Mouse (Mus musculus) heart, embryonic 14.5 days (tissue): Measurements from ENCODE around the gene Tedc2. TPM values are rescaled to one million over a fixed set of nuclear protein-coding genes. Genes with fewer than 3 reads are reported as not detected.
A peak's percentile ranks its signal among the peaks of the same experiment; 100 is the strongest.

Experiments used
- ATAC-seq: fragments of 200-750 bp; cut with Nextera tagmentation; 2 replicates; pipeline ENCODE4 v1.8.0; 2017; ENCODE audit warnings: low read depth, moderate TSS enrichment; ENCODE audit not compliant: insufficient number of reproducible peaks, insufficient read depth, low FRiP score
- H3K27ac ChIP-seq, 2 experiments: fragments of 200-500 bp in 1 of 2; fragments of 300-500 bp in 1 of 2; sonication (generic) in 1 of 2; replicated peaks in 1 of 2; 2 replicates each; pipeline ENCODE4 v1.5.1; 2012 to 2014; ENCODE audit warnings: low read depth in 2 of 2, low read length in 2 of 2, control low read depth in 1 of 2, mild to moderate bottlenecking in 1 of 2, mixed read lengths in 1 of 2; ENCODE audit not compliant: control insufficient read depth in 1 of 2, insufficient read depth in 1 of 2
- H3K27me3 ChIP-seq: fragments of 300-500 bp; sonication (generic); 2 replicates; pipeline ENCODE4 v1.6.1; 2014; ENCODE audit warnings: mild to moderate bottlenecking, low read length, control low read depth; ENCODE audit not compliant: control insufficient read depth, insufficient read depth
- H3K36me3 ChIP-seq: fragments of 300-500 bp; sonication (generic); 2 replicates; pipeline ENCODE4 v1.6.1; 2014; ENCODE audit warnings: mild to moderate bottlenecking, control low read depth, low read length, mixed read lengths; ENCODE audit not compliant: control insufficient read depth, insufficient read depth
- H3K4me1 ChIP-seq, 2 experiments: fragments of 200-500 bp in 1 of 2; fragments of 300-500 bp in 1 of 2; sonication (generic) in 1 of 2; 2 replicates each; pipeline ENCODE4 v1.6.1; 2012 to 2014; ENCODE audit warnings: low read length in 2 of 2, control low read depth in 1 of 2, mixed read lengths in 1 of 2; ENCODE audit not compliant: control insufficient read depth in 2 of 2, insufficient read depth in 2 of 2
- H3K4me2 ChIP-seq: fragments of 300-500 bp; sonication (generic); 2 replicates; pipeline ENCODE4 v1.6.1; 2014; ENCODE audit warnings: mild to moderate bottlenecking, low read length
- H3K4me3 ChIP-seq, 2 experiments: fragments of 200-500 bp in 1 of 2; fragments of 300-500 bp in 1 of 2; sonication (generic) in 1 of 2; 2 replicates each; pipeline ENCODE4 v1.5.1; 2012 to 2014; ENCODE audit warnings: low read length in 2 of 2, mild to moderate bottlenecking in 2 of 2, control low read depth in 1 of 2, low read depth in 1 of 2, moderate library complexity in 1 of 2; ENCODE audit not compliant: control insufficient read depth in 1 of 2, insufficient read depth in 1 of 2
- H3K9ac ChIP-seq: fragments of 300-500 bp; sonication (generic); 2 replicates; pipeline ENCODE4 v1.6.1; 2014; ENCODE audit warnings: mild to moderate bottlenecking, low read length
- H3K9me3 ChIP-seq: fragments of 300-500 bp; sonication (generic); 2 replicates; pipeline ENCODE4 v1.6.1; 2016; ENCODE audit warnings: low read length, control low read depth; ENCODE audit not compliant: control insufficient read depth
- WGBS: fragments of 180-500 bp; shearing (Covaris S2); extraction: QIAGEN DNeasy Blood & Tissue Kit; methylation state at CpG from one replicate; pipeline ENCODE4 v1.1.7; 2014; 5-methylcytosine and 5-hydroxymethylcytosine counted together
- polyA plus RNA-seq: library from polyadenylated mRNA; unstranded; fragments of >200 nt; fragmentation: Nextera tagmentation; extraction: Ambion mirVana; gene quantifications from 2 replicates; pipeline ENCODE4 v1.2.1, GENCODE M21; 2014

The Tedc2 gene
- polyA plus RNA-seq, 1 experiment from 2014 or later: 5.4 TPM

DNA sequence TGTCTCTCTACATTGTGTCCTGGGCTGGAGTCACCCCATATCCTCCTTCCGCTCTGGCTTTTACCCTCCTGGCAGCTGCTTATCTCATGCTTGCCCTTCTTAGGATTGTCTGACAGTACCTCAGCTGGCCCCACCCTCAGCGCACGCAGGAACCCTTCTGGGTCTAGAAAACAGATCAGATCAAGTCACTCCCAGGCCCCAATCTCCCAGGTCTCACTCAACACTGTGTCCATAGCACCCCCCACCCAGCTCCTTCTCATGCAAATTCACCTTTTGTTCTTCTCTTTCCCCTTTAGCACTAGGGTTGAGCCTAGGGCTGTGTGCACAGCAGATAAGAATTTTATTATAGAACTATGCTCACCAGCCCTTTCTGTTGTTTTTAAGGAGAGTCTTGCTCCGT lies 17.6 kb downstream of the Tedc2 start:
- no peak for ATAC-seq

GRCm38 (mm10) chr17:24201092-24201491 lies 19.6 kb downstream of the Tedc2 start:
- no peak overlapping the region for H3K27ac ChIP-seq
- WGBS: 69% methylated on average over 4 of the region's 4 CpGs
- peaks cover 3% of the 10 kb centered on the region for H3K27me3 ChIP-seq
- no peaks in the 10 kb centered on the region for H3K9me3 ChIP-seq
- H3K4me1 ChIP-seq: peaks cover 38 to 57% of the 10 kb centered on the region in 2 experiments
- H3K4me2 ChIP-seq: no peak overlapping the region
- H3K36me3 ChIP-seq: no peaks in the 10 kb centered on the region
- H3K9ac ChIP-seq: no peak overlapping the region
- ATAC-seq: no peak
- no peak overlapping the region for H3K4me3 ChIP-seq

More for the DNA sequence above, 17.6 kb downstream of the Tedc2 start:
- Histone ChIP-seq H3K27me3 (peaks cover 20% of the 10 kb centered on the region), H3K27ac (no peak overlapping the region), H3K4me3 (no peak overlapping the region), H3K4me1 (peaks cover 31 to 60% of the 10 kb centered on the region in 2 experiments), H3K4me2 (peak overlapping the region; percentile 97), H3K9me3 (no peaks in the 10 kb centered on the region), H3K36me3 (no peaks in the 10 kb centered on the region), H3K9ac (no peak overlapping the region; the same call in 1 of the 2 replicates)
- WGBS: 26% methylated on average over 4 of the region's 4 CpGs

DNA sequence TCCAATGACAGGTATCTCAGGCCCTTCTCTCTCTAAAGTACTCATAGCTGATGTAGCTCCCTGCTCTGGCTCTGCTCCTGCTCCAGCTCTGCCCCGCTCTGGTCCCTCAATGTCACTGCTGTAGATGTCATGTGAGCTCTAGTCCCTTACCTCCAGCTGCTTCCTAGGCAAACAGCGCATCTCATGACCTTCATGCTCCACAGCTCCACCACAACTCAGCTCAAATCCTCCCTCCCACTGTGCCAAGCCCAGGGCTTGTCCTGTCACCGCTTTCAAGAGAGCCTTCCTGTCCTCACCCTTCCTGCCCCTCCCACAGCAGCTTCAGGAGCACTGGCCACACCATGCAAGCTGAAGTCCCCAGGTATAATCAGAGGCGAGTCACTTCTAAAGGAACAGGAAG lies 20.9 kb downstream of the Tedc2 start:
- H3K27ac ChIP-seq: no peak overlapping the region

GRCm38 (mm10) chr17:24199252-24199651 lies 21.4 kb downstream of the Tedc2 start:
- H3K36me3 ChIP-seq: no peaks in the 10 kb centered on the region
- H3K27me3 ChIP-seq: no peaks in the 10 kb centered on the region
- no peak overlapping the region for H3K9ac ChIP-seq
- WGBS: 80% methylated on average over 4 of the region's 4 CpGs
- H3K4me1 ChIP-seq: peaks cover 30 to 49% of the 10 kb centered on the region in 2 experiments
- no peak for ATAC-seq
- H3K27ac ChIP-seq: no peak overlapping the region
- no peak overlapping the region for H3K4me2 ChIP-seq
- H3K9me3 ChIP-seq: no peaks in the 10 kb centered on the region
- H3K4me3 ChIP-seq: no peak overlapping the region

More for the DNA sequence above, 20.9 kb downstream of the Tedc2 start:
- ATAC-seq: no peak
- Histone ChIP-seq H3K4me1 (peaks cover 31 to 54% of the 10 kb centered on the region in 2 experiments), H3K27me3 (no peaks in the 10 kb centered on the region), H3K9ac (no peak overlapping the region), H3K36me3 (no peaks in the 10 kb centered on the region), H3K9me3 (no peaks in the 10 kb centered on the region), H3K4me2 (no peak overlapping the region), H3K4me3 (no peak overlapping the region)
- WGBS: 33% methylated on average over 4 of the region's 4 CpGs

DNA sequence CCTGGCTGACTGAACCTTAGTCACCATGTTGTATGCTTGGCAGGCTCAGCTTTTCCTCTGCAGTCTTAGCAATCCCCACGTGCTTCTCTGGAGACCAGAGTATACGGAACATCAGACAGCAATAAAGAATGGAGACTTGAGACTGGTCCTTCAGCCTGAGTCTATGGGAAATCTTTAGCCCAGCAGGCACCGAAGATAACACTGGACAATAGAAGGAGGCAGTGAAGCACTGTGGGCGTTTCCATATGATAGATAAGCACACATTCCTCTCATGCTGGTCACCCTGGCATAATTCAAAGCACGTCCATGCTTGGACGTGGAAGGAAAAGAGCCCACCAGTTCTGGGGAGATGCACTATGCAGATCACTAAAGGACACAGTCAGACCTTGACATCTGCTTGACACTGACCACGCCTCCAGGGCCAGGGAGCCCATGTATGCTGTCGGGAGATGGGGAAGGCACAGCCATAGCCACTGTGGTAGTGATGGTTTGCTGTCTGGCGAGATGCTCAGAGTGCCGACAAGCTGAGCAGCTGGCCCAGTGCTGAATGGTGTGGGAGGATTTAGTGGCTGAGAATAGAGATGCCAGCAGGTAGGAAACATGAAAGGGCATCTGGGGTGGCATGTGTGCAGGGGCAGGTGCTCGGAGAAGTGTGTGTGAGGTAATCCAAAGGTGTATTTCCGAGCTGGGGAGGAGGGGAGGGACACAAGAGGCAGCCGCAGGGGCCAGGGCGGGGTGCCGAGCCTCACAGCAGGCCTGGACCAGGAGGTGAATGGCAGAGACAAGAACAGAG lies 23.4 kb downstream of the Tedc2 start:
- Histone ChIP-seq H3K4me2 (0 out of 2 replicates have a peak overlapping the region, but pooled peaks have one; percentile 2), H3K9me3 (no peaks in the 10 kb centered on the region), H3K27ac (no peak overlapping the region), H3K4me3 (no peak overlapping the region), H3K4me1 (peaks cover 37 to 46% of the 10 kb centered on the region in 2 experiments), H3K27me3 (no peaks in the 10 kb centered on the region), H3K36me3 (no peaks in the 10 kb centered on the region), H3K9ac (no peak overlapping the region)
- no peak for ATAC-seq
- WGBS: 32% methylated on average over 15 of the region's 15 CpGs

DNA sequence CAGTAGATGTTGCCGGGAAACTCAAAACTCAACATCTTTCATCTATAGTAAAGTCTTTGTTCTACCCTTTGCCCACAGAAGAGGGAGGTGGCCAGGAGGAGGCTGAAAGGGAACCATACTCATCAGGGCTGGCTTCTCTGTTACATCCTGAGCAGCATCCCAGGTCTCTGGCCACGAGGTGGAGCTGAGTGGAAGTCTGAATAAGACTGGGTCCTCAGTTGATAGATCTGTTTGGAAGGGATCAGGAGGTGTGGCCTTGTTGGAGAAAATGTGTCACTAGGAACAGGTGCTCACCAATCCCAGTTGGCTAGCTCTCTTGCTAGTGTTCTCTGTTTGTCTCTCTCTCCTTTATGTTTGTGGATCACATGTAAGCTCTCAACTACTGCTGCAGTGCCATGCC lies 25.3 kb downstream of the Tedc2 start:
- Histone ChIP-seq H3K27ac (no peak overlapping the region), H3K27me3 (no peaks in the 10 kb centered on the region), H3K9me3 (no peaks in the 10 kb centered on the region), H3K36me3 (no peaks in the 10 kb centered on the region), H3K9ac (no peak overlapping the region), H3K4me2 (no peak overlapping the region), H3K4me1 (peaks cover 41 to 55% of the 10 kb centered on the region in 2 experiments), H3K4me3 (no peak overlapping the region)
- 81% methylated on average over 2 of the region's 2 CpGs for WGBS
- ATAC-seq: no peak

- WGBS: 51% methylated on average over 5 of the region's 5 CpGs
- ATAC-seq: no peak
- Histone ChIP-seq H3K9ac (no peak overlapping the region), H3K27me3 (no peaks in the 10 kb centered on the region), H3K4me2 (no peak overlapping the region), H3K27ac (no peak overlapping the region), H3K9me3 (no peaks in the 10 kb centered on the region), H3K4me1 (peaks cover 32 to 41% of the 10 kb centered on the region in 2 experiments), H3K36me3 (no peaks in the 10 kb centered on the region), H3K4me3 (no peak overlapping the region)
Measured at GRCm38 (mm10) chr17:24193769-24194168, 26.9 kb downstream of the Tedc2 start.
